Mouse (Mus musculus) heart, postnatal 25 days (tissue): ENCODE measurements around the gene Hoxd11. TPM values are rescaled to one million over a fixed set of nuclear protein-coding genes. Genes with fewer than 3 reads are reported as not detected.

ENCODE experiments used
- DNase-seq: peaks from one replicate; pipeline ENCODE4 v3.0.0; 2022; ENCODE audit warnings: low spot score
- intact Hi-C: fragments of 180-260 bp; cut with DNase I; formaldehyde crosslinking; loops from one replicate; pipeline ENCODE4 v1.15.1; 2025
- total RNA-seq, 2 experiments: library from RNA; stranded (reverse); gene quantifications; 2 replicates each; pipeline ENCODE4 v1.2.3; 2021

Gene Hoxd11
- total RNA-seq, 2 experiments from 2014 or later, result not detected

GRCm38 (mm10) chr2:74722949-74723348, 43.6 kb downstream of the Hoxd11 start:
- DNase-seq, result no peak
- intact Hi-C loops, result no loop called here

- intact Hi-C loops, result no loop called here
- DNase-seq, result no peak
These were observed 45.1 kb downstream of the Hoxd11 start for GRCm38 (mm10) chr2:74724244-74725015.

GRCm38 (mm10) chr2:74725171-74725570, 45.8 kb downstream of the Hoxd11 start:
- no peak for DNase-seq
- intact Hi-C loops, result no loop called here

GRCm38 (mm10) chr2:74726551-74726950, 47.2 kb downstream of the Hoxd11 start, which contains the start of gene Gm28230:
TSS of gene Gm28230 (plus strand) at chr2:74726728.
- no peak for DNase-seq
- intact Hi-C loops, result no loop called here

GRCm38 (mm10) chr2:74726973-74727639, 47.7 kb downstream of the Hoxd11 start:
- intact Hi-C loops, result no loop called here
- DNase-seq, result no peak

GRCm38 (mm10) chr2:74727640-74728302, 48.4 kb downstream of the Hoxd11 start:
- intact Hi-C loops, result no loop called here
- DNase-seq, result no peak

GRCm38 (mm10) chr2:74728303-74728680, 48.9 kb downstream of the Hoxd11 start:
- no peak for DNase-seq
- intact Hi-C loops, result no loop called here

GRCm38 (mm10) chr2:74730331-74730730, 51.0 kb downstream of the Hoxd11 start:
- DNase-seq, result no peak
- intact Hi-C loops, result no loop called here

- intact Hi-C loops, result no loop called here
- no peak for DNase-seq
These were observed 51.7 kb downstream of the Hoxd11 start for GRCm38 (mm10) chr2:74731055-74731454.

GRCm38 (mm10) chr2:74731799-74732512, 52.6 kb downstream of the Hoxd11 start:
- no peak for DNase-seq
- intact Hi-C loops, result no loop called here

- intact Hi-C loops, result no loop called here
- DNase-seq, result no peak
These were observed 53.4 kb downstream of the Hoxd11 start for GRCm38 (mm10) chr2:74732513-74733316.

- DNase-seq, result no peak
- intact Hi-C loops, result no loop called here
These were observed 53.9 kb downstream of the Hoxd11 start for GRCm38 (mm10) chr2:74733317-74733661.

- no peak for DNase-seq
- intact Hi-C loops, result no loop called here
These were observed 54.4 kb downstream of the Hoxd11 start for GRCm38 (mm10) chr2:74733765-74734164.

GRCm38 (mm10) chr2:74734451-74734850, 55.1 kb downstream of the Hoxd11 start:
- intact Hi-C loops, result no loop called here
- DNase-seq, result no peak

- intact Hi-C loops, result no loop called here
- DNase-seq, result no peak
These were observed 55.8 kb downstream of the Hoxd11 start for GRCm38 (mm10) chr2:74734996-74735811.

GRCm38 (mm10) chr2:74735851-74736687, 56.7 kb downstream of the Hoxd11 start:
- no peak for DNase-seq
- intact Hi-C loops, result no loop called here
